Mouse (Mus musculus) CH12.LX (cell line): Measurements from ENCODE around the gene Lgals4. TPM values are rescaled to one million over a fixed set of nuclear protein-coding genes. Genes with fewer than 3 reads are reported as not detected.

Experiments used
- DNase-seq: peaks from one replicate; pipeline ENCODE4 v3.0.0-alpha.2; 2013; ENCODE audit errors: extremely low read depth
- H3K27ac ChIP-seq: 2 replicates; pipeline ENCODE4 v1.5.1; 2012; ENCODE audit warnings: low read depth, mild to moderate bottlenecking, control low read depth, moderate library complexity; ENCODE audit not compliant: insufficient read depth
- H3K27me3 ChIP-seq: replicated peaks from 2 replicates; pipeline ENCODE3; 2012; ENCODE audit warnings: inconsistent platforms
- H3K36me3 ChIP-seq, 2 experiments: replicated peaks in 1 of 2; 2 replicates each; pipeline versions ENCODE3 to v1.6.1; 2012; ENCODE audit warnings: inconsistent platforms in 1 of 2, low read length in 1 of 2, mild to moderate bottlenecking in 1 of 2, mixed read lengths in 1 of 2, moderate library complexity in 1 of 2; ENCODE audit not compliant: control insufficient read depth in 1 of 2, insufficient read depth in 1 of 2
- H3K4me1 ChIP-seq, 2 experiments: 2 replicates each; pipeline ENCODE4 v1.6.1; 2012; ENCODE audit warnings: inconsistent platforms in 1 of 2, moderate library complexity in 1 of 2; ENCODE audit not compliant: insufficient read depth in 2 of 2, control insufficient read depth in 1 of 2
- H3K4me2 ChIP-seq: 2 replicates; pipeline ENCODE4 v1.6.1; 2012; ENCODE audit warnings: low read depth, mild to moderate bottlenecking, control low read depth; ENCODE audit not compliant: poor library complexity, insufficient read depth, severe bottlenecking
- H3K4me3 ChIP-seq, 3 experiments: fragments of 150-350 bp in 1 of 3; sonication (generic) in 1 of 3; replicated peaks in 1 of 3; 2 replicates each; pipeline versions ENCODE3 to v1.5.1; 2011 to 2012; ENCODE audit warnings: low read depth in 2 of 3, low read length in 2 of 3, mild to moderate bottlenecking in 2 of 3, moderate library complexity in 2 of 3, control low read depth in 1 of 3, improper control_type of control experiment in 1 of 3, inconsistent platforms in 1 of 3, mixed read lengths in 1 of 3; ENCODE audit not compliant: poor library complexity in 1 of 3
- H3K79me2 ChIP-seq: replicated peaks from 2 replicates; pipeline ENCODE4 v1.6.1; 2012; ENCODE audit warnings: mild to moderate bottlenecking, moderate library complexity; ENCODE audit not compliant: control insufficient read depth, poor library complexity, insufficient read depth, severe bottlenecking; ENCODE audit errors: extremely low read depth
- H3K9ac ChIP-seq: 2 replicates; pipeline ENCODE4 v1.6.1; 2012; ENCODE audit warnings: low read depth, mild to moderate bottlenecking, control low read depth, moderate library complexity; ENCODE audit not compliant: insufficient read depth
- H3K9me3 ChIP-seq: replicated peaks from 2 replicates; pipeline ENCODE3; 2012; ENCODE audit warnings: low read length, inconsistent platforms, mixed read lengths
- BHLHE40 ChIP-seq: IDR thresholded peaks from 2 replicates; pipeline ENCODE4 v1.6.1; 2011; ENCODE audit warnings: mild to moderate bottlenecking, low read depth, low read length, improper control_type of control experiment
- CHD1 ChIP-seq: IDR thresholded peaks from 2 replicates; pipeline ENCODE4 v1.6.1; 2012; ENCODE audit warnings: low read depth, low read length, improper control_type of control experiment, inconsistent platforms
- CHD2 ChIP-seq: IDR thresholded peaks from 2 replicates; pipeline ENCODE4 v1.6.1; 2011; ENCODE audit warnings: low read length, improper control_type of control experiment
- EP300 ChIP-seq: IDR thresholded peaks from 2 replicates; pipeline ENCODE4 v1.6.1; 2011; ENCODE audit warnings: low read length, improper control_type of control experiment
- ETS1 ChIP-seq: conservative IDR thresholded peaks from 2 replicates; pipeline ENCODE4 v1.6.1; 2012; ENCODE audit warnings: low read depth, mild to moderate bottlenecking, inconsistent platforms, low read length, improper control_type of control experiment, moderate library complexity
- GABPA ChIP-seq: IDR thresholded peaks from 2 replicates; pipeline ENCODE4 v1.6.1; 2012; ENCODE audit warnings: low read depth, low read length, improper control_type of control experiment, inconsistent platforms; ENCODE audit not compliant: insufficient replicate concordance
- HCFC1 ChIP-seq: IDR thresholded peaks from 2 replicates; pipeline ENCODE4 v1.6.1; 2012; ENCODE audit warnings: low read depth, mild to moderate bottlenecking, inconsistent platforms, low read length, improper control_type of control experiment
- IRF4 ChIP-seq: IDR thresholded peaks from 2 replicates; pipeline ENCODE4 v1.6.1; 2014; ENCODE audit warnings: low read depth, mild to moderate bottlenecking, inconsistent platforms, low read length, improper control_type of control experiment
- JUND ChIP-seq: conservative IDR thresholded peaks from 2 replicates; pipeline ENCODE4 v1.6.1; 2011; ENCODE audit warnings: low read depth, low read length, improper control_type of control experiment
- KAT2A ChIP-seq: IDR thresholded peaks from 2 replicates; pipeline ENCODE4 v1.6.1; 2012; ENCODE audit warnings: low read length, improper control_type of control experiment, inconsistent platforms; ENCODE audit not compliant: insufficient replicate concordance
- MAFK ChIP-seq: IDR thresholded peaks from 2 replicates; pipeline ENCODE4 v1.6.1; 2011; ENCODE audit warnings: low read length, improper control_type of control experiment; ENCODE audit not compliant: insufficient replicate concordance
- MAX ChIP-seq: IDR thresholded peaks from 2 replicates; pipeline ENCODE4 v1.6.1; 2011; ENCODE audit warnings: low read length, improper control_type of control experiment
- MAZ ChIP-seq: IDR thresholded peaks from 2 replicates; pipeline ENCODE4 v1.6.1; 2012; ENCODE audit warnings: low read depth, mild to moderate bottlenecking, inconsistent platforms, low read length, improper control_type of control experiment, moderate library complexity
- PAX5 ChIP-seq: IDR thresholded peaks from 2 replicates; pipeline ENCODE4 v1.6.1; 2012; ENCODE audit warnings: low read length, inconsistent platforms, mixed read lengths
- POLR2AphosphoS2 ChIP-seq: IDR thresholded peaks from 2 replicates; pipeline ENCODE4 v1.6.1; 2011; ENCODE audit warnings: low read depth, low read length, improper control_type of control experiment
- RAD21 ChIP-seq: IDR thresholded peaks from 2 replicates; pipeline ENCODE4 v1.6.1; 2011; ENCODE audit warnings: low read depth, mild to moderate bottlenecking, low read length, improper control_type of control experiment, moderate library complexity
- RCOR1 ChIP-seq: conservative IDR thresholded peaks from 2 replicates; pipeline ENCODE4 v1.6.1; 2012; ENCODE audit warnings: low read depth, mild to moderate bottlenecking, inconsistent platforms, low read length, improper control_type of control experiment
- SIN3A ChIP-seq: IDR thresholded peaks from 2 replicates; pipeline ENCODE4 v1.6.1; 2012; ENCODE audit warnings: low read length, improper control_type of control experiment, inconsistent platforms
- SMC3 ChIP-seq: IDR thresholded peaks from 2 replicates; pipeline ENCODE4 v1.6.1; 2011; ENCODE audit warnings: low read depth, low read length, improper control_type of control experiment
- TBP ChIP-seq: conservative IDR thresholded peaks from 2 replicates; pipeline ENCODE4 v1.6.1; 2011; ENCODE audit warnings: low read depth, low read length, improper control_type of control experiment
- TCF12 ChIP-seq: IDR thresholded peaks from 2 replicates; pipeline ENCODE4 v1.6.1; 2014; ENCODE audit warnings: low read depth, mild to moderate bottlenecking, inconsistent platforms, low read length, improper control_type of control experiment
- UBTF ChIP-seq: IDR thresholded peaks from 2 replicates; pipeline ENCODE4 v1.6.1; 2012; ENCODE audit warnings: low read depth, mild to moderate bottlenecking, inconsistent platforms, low read length, improper control_type of control experiment, moderate library complexity
- USF1 ChIP-seq: IDR thresholded peaks from 2 replicates; pipeline ENCODE4 v1.6.1; 2014; ENCODE audit warnings: low read depth, mild to moderate bottlenecking, inconsistent platforms, low read length, improper control_type of control experiment
- ZKSCAN1 ChIP-seq: IDR thresholded peaks from 2 replicates; pipeline ENCODE4 v1.6.1; 2012; ENCODE audit warnings: low read depth, inconsistent platforms, low read length, improper control_type of control experiment, borderline replicate concordance
- ZNF384 ChIP-seq: IDR thresholded peaks from 2 replicates; pipeline ENCODE4 v1.6.1; 2012; ENCODE audit warnings: low read depth, low read length, improper control_type of control experiment, inconsistent platforms
- dilution Hi-C: fragments of 300-500 bp; cut with MboI; formaldehyde crosslinking; loops from 2 replicates; pipeline ENCODE4 v1.14.3; 2020; ENCODE audit warnings: low sequenced_read_pairs; ENCODE audit not compliant: extremely low pct_unique_long_range_greater_than_20kb, extremely low pct_ligation_motif_present
- in situ Hi-C: fragments of 300-500 bp; cut with MboI; formaldehyde crosslinking; loops from 3 replicates; pipeline ENCODE4 v1.14.3; 2019; ENCODE audit warnings: low sequenced_read_pairs, low pct_ligation_motif_present, low pct_unique_long_range_greater_than_20kb, mixed read lengths
- polyA plus RNA-seq: library from polyadenylated mRNA; unstranded; fragments of >175 nt; gene quantifications from 2 replicates; pipeline ENCODE4 v1.2.1, GENCODE M21; 2012; ENCODE audit warnings: low read depth; ENCODE audit not compliant: insufficient read length
- total RNA-seq, 2 experiments: library from RNA; depleted of rRNA; stranded (reverse); fragments of 300-350 nt in 1 of 2; fragments of >200 nt in 1 of 2; gene quantifications; 2 replicates each; pipeline ENCODE4 v1.2.3; 2012 to 2014

Gene Lgals4
- total and polyA plus RNA-seq, 3 experiments = 2.6 to 7.0 (median 6.5) TPM

DNA sequence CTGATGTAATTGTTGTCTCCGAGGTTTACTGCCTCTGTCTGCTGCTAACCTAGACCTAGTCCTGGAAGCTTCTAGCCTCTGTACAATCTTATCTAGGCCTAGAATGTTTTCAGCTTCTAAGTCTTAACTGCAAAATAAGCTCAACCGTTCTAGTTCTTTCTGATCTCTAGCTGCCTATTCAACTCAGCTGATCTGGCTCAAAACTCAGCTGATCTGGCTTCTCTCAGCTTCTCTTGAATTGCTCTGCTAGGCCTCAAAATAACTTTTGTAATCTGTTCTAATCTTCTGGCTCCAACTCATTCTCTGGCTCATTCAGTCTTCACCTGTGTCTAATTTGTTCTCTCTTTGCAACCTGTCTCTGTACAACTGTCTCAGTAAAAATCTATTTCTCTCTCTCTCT, 40.9 kb downstream of the Lgals4 start:
- Histone ChIP-seq H3K79me2 (no peaks in the 10 kb centered on the region), H3K4me2 (no peak overlapping the region), H3K27ac (no peak overlapping the region), H3K9me3 (no peaks in the 10 kb centered on the region), H3K4me3 (no peak overlapping the region), H3K27me3 (no peaks in the 10 kb centered on the region), H3K36me3 (no peaks in the 10 kb centered on the region), H3K4me1 (peaks cover under 1 to 4% of the 10 kb centered on the region in 2 experiments; a peak in 3 of 4 replicates), H3K9ac (no peak overlapping the region)
- in situ Hi-C loops (loop anchor here (5.0 kb wide), 1 partner anchor 33 kb away; no protein-coding TSS in a partner anchor), dilution Hi-C loops (no loop called here)
- DNase-seq = no peak
- TF ChIP-seq TBP (no peak), ZKSCAN1 (no peak), CHD1 (no peak), JUND (no peak), HCFC1 (no peak), USF1 (no peak), MAZ (no peak), EP300 (no peak), ZNF384 (no peak), IRF4 (no peak), TCF12 (no peak), MAX (no peak), GABPA (no peak), KAT2A (no peak), SMC3 (no peak)

DNA sequence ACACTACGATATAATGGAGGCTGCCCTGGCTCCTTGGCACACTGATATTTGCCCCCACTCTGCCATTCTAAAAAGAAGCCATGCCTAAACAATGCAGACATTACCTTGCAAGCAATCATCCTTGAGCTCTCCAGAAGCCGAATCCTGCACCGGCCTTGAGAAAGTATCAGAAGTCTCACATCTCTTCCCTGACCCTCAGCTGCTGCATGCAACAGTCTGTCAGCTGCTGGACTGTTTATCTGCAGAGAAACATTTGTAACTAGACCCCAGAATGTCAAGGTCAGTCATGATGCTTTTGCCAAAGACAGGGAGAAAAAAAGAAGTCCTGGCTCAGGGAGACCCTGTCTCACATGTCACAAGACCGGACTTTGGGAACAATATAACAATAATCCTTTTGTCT, 42.4 kb downstream of the Lgals4 start:
- no peak overlapping the region for H3K4me2 ChIP-seq
- in situ Hi-C loops (no loop called here), dilution Hi-C loops (no loop called here)
- no peak for TF ChIP-seq PAX5
- no peak for TF ChIP-seq MAFK
- no peak for TF ChIP-seq BHLHE40
- TF ChIP-seq CHD1 = no peak
- TF ChIP-seq SMC3 = no peak
- no peak for TF ChIP-seq POLR2AphosphoS2
- TF ChIP-seq SIN3A = no peak
- TF ChIP-seq ZNF384 = no peak
- no peak for TF ChIP-seq RAD21
- no peak for TF ChIP-seq MAZ
- TF ChIP-seq JUND = no peak
- TF ChIP-seq ETS1 = no peak
- no peak for TF ChIP-seq UBTF
- no peak for TF ChIP-seq EP300
- TF ChIP-seq CHD2 = no peak
- TF ChIP-seq IRF4 = no peak
- no peak for TF ChIP-seq TCF12
- no peak for TF ChIP-seq KAT2A
- TF ChIP-seq RCOR1 = no peak
- peaks cover 3 to 14% of the 10 kb centered on the region in 2 experiments; a peak in 3 of 4 replicates for H3K4me1 ChIP-seq
- DNase-seq = no peak
- H3K9me3 ChIP-seq = no peaks in the 10 kb centered on the region
- H3K9ac ChIP-seq = no peak overlapping the region
- H3K4me3 ChIP-seq = no peak overlapping the region
- no peaks in the 10 kb centered on the region for H3K36me3 ChIP-seq
- H3K27me3 ChIP-seq = no peaks in the 10 kb centered on the region
- no peaks in the 10 kb centered on the region for H3K79me2 ChIP-seq
- H3K27ac ChIP-seq = no peak overlapping the region
